Mouse (Mus musculus) lung, adult 2 months (tissue): ENCODE data around the gene Clcn2.

ENCODE experiments used
- CTCF ChIP-seq: fragments of 200-500 bp; IDR thresholded peaks from 2 replicates; pipeline ENCODE4 v1.5.1; 2011; ENCODE audit warnings: mild to moderate bottlenecking, low read length, control low read depth; ENCODE audit not compliant: insufficient read depth
- POLR2A ChIP-seq: fragments of 200-500 bp; IDR thresholded peaks from 2 replicates; pipeline ENCODE4 v1.6.1; 2011; ENCODE audit warnings: low read depth, mild to moderate bottlenecking, control low read depth, low read length, borderline replicate concordance; ENCODE audit errors: extremely low read depth

- TF ChIP-seq POLR2A: no peak
- TF ChIP-seq CTCF: no peak
Observed at GRCm38 (mm10) chr16:20700036-20700435, 17.5 kb downstream of the Clcn2 start.
